17 mouse cellular contexts compared by ENCODE assay signal in genomic region chr13:115096216-115096615, GRCm38 (mm10). TPM values are rescaled to one million over a fixed set of nuclear protein-coding genes. Genes with fewer than 3 reads are reported as not detected.
A peak's percentile ranks its signal among the peaks of the same experiment; 100 is the strongest.
DNase-seq lines count a peak whose midpoint lies in the region; ATAC-seq and TF ChIP-seq lines count a peak whose summit lies in the region.
"Had no signal": no experiment of that assay in that cellular context is flagged by ENCODE, and none has a peak within 500 bp of the region (broad histone marks: within the 10 kb centered on the region; RNA-seq: fewer than 3 reads in every experiment).

No protein-coding gene starts in this region.

- TF ChIP-seq CTCF in lung, embryonic 14.5 days (IDR thresholded peaks at IDR 0.05; ENCODE audit: low read depth) = no peak
- TF ChIP-seq CTCF in heart, postnatal 0 days (IDR thresholded peaks at IDR 0.05; ENCODE audit: low read depth) = no peak

- H3K36me3 ChIP-seq in kidney, embryonic 14.5 days (ENCODE audit: control insufficient read depth, insufficient read depth, low read length) = no peaks in the 10 kb centered on the region
- H3K36me3 ChIP-seq in lung, embryonic 14.5 days (ENCODE audit: insufficient read depth) = no peaks in the 10 kb centered on the region
- H3K36me3 ChIP-seq in heart, postnatal 0 days (replicated peaks; ENCODE audit: control insufficient read depth, insufficient read depth, low read length) = no peaks in the 10 kb centered on the region
- H3K36me3 ChIP-seq: limb, embryonic 13.5 days had no signal

- H3K4me2 ChIP-seq in kidney, embryonic 14.5 days (replicated peaks; ENCODE audit: low read depth, low read length) = no peak overlapping the region
- no peak overlapping the region for H3K4me2 ChIP-seq in lung, embryonic 14.5 days
- peak overlapping the region; percentile 4; the same call in 1 of the 2 replicates for H3K4me2 ChIP-seq in heart, postnatal 0 days (ENCODE audit: low read depth, low read length)
- H3K4me2 ChIP-seq: limb, embryonic 13.5 days had no signal

- no peak overlapping the region for H3K4me3 ChIP-seq in kidney, embryonic 14.5 days (ENCODE audit: low read length)
- H3K4me3 ChIP-seq in lung, embryonic 14.5 days (ENCODE audit: low read depth, low read length) = no peak overlapping the region
- H3K4me3 ChIP-seq in heart, postnatal 0 days (ENCODE audit: low read depth, low read length) = no peak overlapping the region
- H3K4me3 ChIP-seq: limb, embryonic 13.5 days had no signal

- H3K4me1 ChIP-seq in kidney, embryonic 14.5 days (ENCODE audit: control insufficient read depth, insufficient read depth, low read length) = peaks cover under 1% of the 10 kb centered on the region; the same call in 1 of the 2 replicates
- peaks cover 6% of the 10 kb centered on the region; the same call in 1 of the 2 replicates for H3K4me1 ChIP-seq in lung, embryonic 14.5 days (ENCODE audit: insufficient read depth)
- peaks cover 58% of the 10 kb centered on the region for H3K4me1 ChIP-seq in heart, postnatal 0 days (ENCODE audit: control insufficient read depth, insufficient read depth)

- 47% methylated on average over 2 of the region's 2 CpGs for WGBS in kidney, embryonic 14.5 days
- 33% methylated on average over 2 of the region's 2 CpGs for WGBS in lung, embryonic 14.5 days
- 3% methylated on average over 2 of the region's 2 CpGs for WGBS in heart, postnatal 0 days

- no peaks in the 10 kb centered on the region for H3K9me3 ChIP-seq in kidney, embryonic 14.5 days (ENCODE audit: control insufficient read depth, low read length)
- H3K9me3 ChIP-seq in lung, embryonic 14.5 days (ENCODE audit: low read depth, low read length) = no peaks in the 10 kb centered on the region
- no peaks in the 10 kb centered on the region for H3K9me3 ChIP-seq in heart, postnatal 0 days (replicated peaks; ENCODE audit: control insufficient read depth, low read length)
- H3K9me3 ChIP-seq: limb, embryonic 13.5 days had no signal

- H3K9ac ChIP-seq in kidney, embryonic 14.5 days (ENCODE audit: low read depth, low read length) = no peak overlapping the region
- H3K9ac ChIP-seq in lung, embryonic 14.5 days = no peak overlapping the region
- no peak overlapping the region for H3K9ac ChIP-seq in heart, postnatal 0 days (replicated peaks; ENCODE audit: low read depth, low read length)
- H3K9ac ChIP-seq: forebrain, postnatal 0 days; limb, embryonic 13.5 days had no signal

- H3K27ac ChIP-seq in kidney, embryonic 14.5 days (ENCODE audit: low read depth, low read length) = no peak overlapping the region
- no peak overlapping the region for H3K27ac ChIP-seq in lung, embryonic 14.5 days (ENCODE audit: low read depth)
- H3K27ac ChIP-seq in heart, postnatal 0 days (ENCODE audit: low read depth) = peak overlapping the region; percentile 47
- H3K27ac ChIP-seq: hindbrain, postnatal 0 days; kidney, postnatal 0 days; limb, embryonic 13.5 days had no signal

- H3K27me3 ChIP-seq in kidney, embryonic 14.5 days (ENCODE audit: control insufficient read depth, insufficient read depth, low read length) = no peaks in the 10 kb centered on the region
- H3K27me3 ChIP-seq in lung, embryonic 14.5 days (ENCODE audit: insufficient read depth, low read length) = peaks cover 1% of the 10 kb centered on the region; the same call in 1 of the 2 replicates
- no peaks in the 10 kb centered on the region for H3K27me3 ChIP-seq in heart, postnatal 0 days (ENCODE audit: control insufficient read depth, insufficient read depth, low read length)
- H3K27me3 ChIP-seq: limb, embryonic 13.5 days had no signal

- DNase-seq in heart, adult 11 months = peak; percentile 91
- DNase-seq in heart, postnatal 10 days = no peak
- peak; percentile 53 for DNase-seq in kidney, adult 9 months
- DNase-seq in lung, embryonic 14.5 days = peak; percentile 52
- no peak for DNase-seq in lung, postnatal 10 days
- DNase-seq in heart, postnatal 0 days (ENCODE audit: low spot score) = peak; percentile 52
- DNase-seq: B cell, adult 2 months; cerebellum, adult 9-11 months; forebrain, postnatal 0 days; right cerebral cortex, adult 18-20 months; spleen, adult 18-20 months; thymus, adult 18-20 months had no signal

- ATAC-seq in kidney, embryonic 14.5 days (ENCODE audit: low FRiP score, low TSS enrichment) = no peak; the same call in 1 of the 2 replicates
- ATAC-seq in lung, embryonic 14.5 days (ENCODE audit: insufficient read depth) = no peak
- ATAC-seq in heart, postnatal 0 days (ENCODE audit: insufficient read depth, low read depth) = no peak
- ATAC-seq: forebrain, postnatal 0 days; hindbrain, postnatal 0 days; lung, postnatal 0 days had no signal

- TF ChIP-seq EP300 in heart, postnatal 0 days (IDR thresholded peaks at IDR 0.05; ENCODE audit: low read depth) = no peak

- intact Hi-C loops in heart, postnatal 10 days (cut with DNase I) = loop anchor here (5.0 kb wide), 2 partner anchors 34 to 74 kb away; no protein-coding TSS in a partner anchor

RNA-seq across cellular contexts. Expression of gene Gm49395, which starts 5.5 kb away (rescaled TPM):
- 10 to 100 TPM; 17.2 to 21.0 TPM for total RNA-seq in heart, postnatal 10 days (2021)
- polyA plus RNA-seq in kidney, embryonic 14.5 days (2014; fragmentation: Nextera tagmentation; extraction: Ambion mirVana) = 5.7 and 9.3 TPM in 2 replicates
- polyA plus RNA-seq in lung, embryonic 14.5 days (2014; fragmentation: Nextera tagmentation; extraction: Ambion mirVana) = 6.8 and 8.3 TPM in 2 replicates
- 4.1 and 24.8 TPM in 2 replicates for total RNA-seq in heart, postnatal 0 days (2014; rRNA removed; ENCODE audit: low replicate concordance)
- 7.1 and 8.8 TPM in 2 replicates for polyA plus RNA-seq in heart, postnatal 0 days (2015; fragmentation: Nextera tagmentation; extraction: Ambion mirVana)
- total RNA-seq: hindbrain, postnatal 0 days had no signal

RNA-seq across cellular contexts. Expression of gene Itga1, which starts 5.5 kb away (rescaled TPM):
- 10 to 100 TPM; 73.9 to 83.5 TPM for total RNA-seq in heart, postnatal 10 days (2021)
- 10.0 and 21.0 TPM in 2 replicates for polyA plus RNA-seq in kidney, embryonic 14.5 days (2014; fragmentation: Nextera tagmentation; extraction: Ambion mirVana)
- polyA plus RNA-seq in lung, embryonic 14.5 days (2014; fragmentation: Nextera tagmentation; extraction: Ambion mirVana) = 36.2 and 36.7 TPM in 2 replicates
- total RNA-seq in heart, postnatal 0 days (2014; rRNA removed; ENCODE audit: low replicate concordance) = 41.5 and 55.6 TPM in 2 replicates
- 13.7 and 16.7 TPM in 2 replicates for polyA plus RNA-seq in heart, postnatal 0 days (2015; fragmentation: Nextera tagmentation; extraction: Ambion mirVana)

RNA-seq across cellular contexts. Expression of gene Pelo, which starts 6.2 kb away (rescaled TPM):
- 10 to 100 TPM; 26.7 to 28.3 TPM for total RNA-seq in heart, postnatal 10 days (2021)
- polyA plus RNA-seq in kidney, embryonic 14.5 days (2014; fragmentation: Nextera tagmentation; extraction: Ambion mirVana) = 7.0 and 8.8 TPM in 2 replicates
- 6.6 and 7.0 TPM in 2 replicates for polyA plus RNA-seq in lung, embryonic 14.5 days (2014; fragmentation: Nextera tagmentation; extraction: Ambion mirVana)
- total RNA-seq in heart, postnatal 0 days (2014; rRNA removed; ENCODE audit: low replicate concordance) = 25.7 and 30.2 TPM in 2 replicates
- 7.1 and 7.8 TPM in 2 replicates for polyA plus RNA-seq in heart, postnatal 0 days (2015; fragmentation: Nextera tagmentation; extraction: Ambion mirVana)

Comparison
In these comparisons a context has a peak if more than half of its experiments do, and no peak if none do; other contexts are left out.
1. DNase-seq: peak in heart, adult 11 months (single experiment), kidney, adult 9 months (single experiment), lung, embryonic 14.5 days (single experiment) and heart, postnatal 0 days (single experiment); none in heart, postnatal 10 days (0 of 2) and lung, postnatal 10 days (single experiment).